Mouse (Mus musculus) limb, embryonic 12.5 days (tissue): Measurements from ENCODE around the gene Myo18a. TPM values are rescaled to one million over a fixed set of nuclear protein-coding genes. Genes with fewer than 3 reads are reported as not detected.

Source experiments
- ATAC-seq: fragments of 200-750 bp; cut with Nextera tagmentation; 2 replicates; pipeline ENCODE4 v1.8.0; 2017; ENCODE audit warnings: low read depth, moderate TSS enrichment; ENCODE audit not compliant: insufficient number of reproducible peaks, insufficient read depth, low FRiP score, low TSS enrichment
- H3K27ac ChIP-seq: fragments of 300-500 bp; sonication (generic); 2 replicates; pipeline ENCODE4 v1.5.1; 2016; ENCODE audit warnings: mild to moderate bottlenecking, moderate library complexity
- H3K27me3 ChIP-seq: fragments of 300-500 bp; sonication (generic); 2 replicates; pipeline ENCODE4 v1.6.1; 2016; ENCODE audit warnings: mild to moderate bottlenecking, moderate library complexity
- H3K36me3 ChIP-seq: fragments of 300-500 bp; sonication (generic); 2 replicates; pipeline ENCODE4 v1.6.1; 2016; ENCODE audit warnings: mild to moderate bottlenecking, moderate library complexity
- H3K4me1 ChIP-seq: fragments of 300-500 bp; sonication (generic); replicated peaks from 2 replicates; pipeline ENCODE4 v1.6.1; 2016
- H3K4me2 ChIP-seq: fragments of 300-500 bp; sonication (generic); 2 replicates; pipeline ENCODE4 v1.6.1; 2016; ENCODE audit warnings: mild to moderate bottlenecking, moderate library complexity
- H3K4me3 ChIP-seq: fragments of 300-500 bp; sonication (generic); replicated peaks from 2 replicates; pipeline ENCODE4 v1.5.1; 2016; ENCODE audit warnings: mild to moderate bottlenecking
- H3K9ac ChIP-seq: fragments of 300-500 bp; sonication (generic); replicated peaks from 2 replicates; pipeline ENCODE4 v1.6.1; 2016; ENCODE audit warnings: mild to moderate bottlenecking, moderate library complexity
- H3K9me3 ChIP-seq: fragments of 300-500 bp; sonication (generic); 2 replicates; pipeline ENCODE4 v1.6.1; 2016; ENCODE audit warnings: mild to moderate bottlenecking, moderate library complexity
- WGBS: fragments of 180-500 bp; shearing (Covaris S2); methylation state at CpG from one replicate; pipeline ENCODE4 v1.1.7; 2016; 5-methylcytosine and 5-hydroxymethylcytosine counted together
- polyA plus RNA-seq: library from polyadenylated mRNA; unstranded; fragments of >200 nt; fragmentation: Nextera tagmentation; extraction: Ambion mirVana; gene quantifications from 2 replicates; pipeline ENCODE4 v1.2.1, GENCODE M21; 2016

Myo18a gene
- polyA plus RNA-seq, 1 experiment from 2014 or later = 31.5 TPM

- ATAC-seq = no peak
- no peaks in the 10 kb centered on the region for H3K9me3 ChIP-seq
- no peak overlapping the region for H3K9ac ChIP-seq
- H3K27me3 ChIP-seq = peaks cover 35% of the 10 kb centered on the region
- H3K4me1 ChIP-seq = peaks cover 32% of the 10 kb centered on the region
- H3K4me2 ChIP-seq = no peak overlapping the region
- H3K27ac ChIP-seq = no peak overlapping the region
- H3K4me3 ChIP-seq = no peak overlapping the region
- WGBS = 11% methylated on average over 5 of the region's 5 CpGs
- H3K36me3 ChIP-seq = no peaks in the 10 kb centered on the region
Measured at GRCm38 (mm10) chr11:77892883-77893282, 129.8 kb downstream of the Myo18a start.

GRCm38 (mm10) chr11:77893283-77893682 is 130.2 kb downstream of the Myo18a start:
- WGBS = 39% methylated on average over 6 of the region's 6 CpGs
- no peak overlapping the region for H3K27ac ChIP-seq

DNA sequence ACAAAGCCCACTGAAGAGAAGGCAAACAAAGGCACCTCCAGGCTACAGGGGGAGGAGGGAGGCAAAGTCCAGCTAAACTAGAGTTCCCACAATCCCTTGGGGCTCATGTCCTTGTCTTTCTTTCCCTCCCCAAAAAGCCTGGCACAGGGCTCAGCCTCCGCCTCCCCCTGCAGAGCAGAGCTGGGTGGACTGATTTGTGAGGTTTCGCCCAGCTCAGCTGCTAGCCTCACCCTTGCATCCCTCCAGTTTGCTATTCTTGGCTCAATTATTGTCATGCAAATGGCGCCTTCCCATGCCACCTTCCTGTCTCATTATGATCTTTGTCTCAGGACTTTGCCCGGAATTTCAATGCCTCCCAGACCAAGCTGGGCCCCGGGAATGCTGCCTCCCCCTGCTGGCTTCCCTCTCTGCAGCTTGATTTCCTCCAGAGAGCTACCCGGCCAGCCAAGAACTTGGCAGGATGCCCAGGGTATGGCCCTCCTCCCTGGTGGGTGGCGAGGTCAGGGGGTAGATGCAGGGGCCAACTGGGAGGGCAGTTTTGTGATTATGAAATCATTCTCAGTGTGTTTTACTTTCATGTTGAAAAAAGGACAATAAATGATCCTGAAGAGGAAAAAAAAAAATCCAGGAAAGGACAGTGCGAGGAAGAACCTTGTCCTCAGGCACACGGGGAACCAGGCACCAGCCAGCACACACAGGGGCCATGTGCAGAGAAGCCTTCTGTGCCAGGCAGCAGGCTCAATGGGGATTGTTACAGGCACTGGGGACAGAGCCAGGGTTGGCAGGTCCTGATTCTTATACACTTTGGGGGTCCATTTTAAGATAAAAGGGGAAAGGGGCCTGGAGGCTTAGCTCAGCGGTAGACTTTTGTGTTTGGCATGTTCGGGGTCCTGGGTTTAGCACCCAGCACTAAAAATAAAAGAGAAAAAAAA is 131.0 kb downstream of the Myo18a start, which contains the start of gene Pipox:
Gene Pipox, minus strand, starts transcription at position 310 of the 932 bp plus-strand sequence.
- 28% methylated on average over 11 of the region's 11 CpGs for WGBS
- H3K27me3 ChIP-seq = peaks cover 47% of the 10 kb centered on the region
- no peak within 1 kb of the TSS for H3K9ac ChIP-seq
- ATAC-seq = no peak
- no peaks in the 10 kb centered on the region for H3K36me3 ChIP-seq
- H3K4me3 ChIP-seq = no peak within 1 kb of the TSS
- peaks cover 32% of the 10 kb centered on the region for H3K4me1 ChIP-seq
- no peak within 1 kb of the TSS for H3K27ac ChIP-seq
- H3K4me2 ChIP-seq = peak within 1 kb of the TSS; percentile 29
- H3K9me3 ChIP-seq = no peaks in the 10 kb centered on the region

More at GRCm38 (mm10) chr11:77893283-77893682, 130.2 kb downstream of the Myo18a start:
- Histone ChIP-seq H3K9ac (no peak overlapping the region), H3K36me3 (no peaks in the 10 kb centered on the region), H3K27me3 (peaks cover 39% of the 10 kb centered on the region), H3K4me2 (peak overlapping the region; percentile 29; the same call in 1 of the 2 replicates), H3K9me3 (no peaks in the 10 kb centered on the region), H3K4me1 (peaks cover 32% of the 10 kb centered on the region), H3K4me3 (no peak overlapping the region)
- ATAC-seq = no peak

DNA sequence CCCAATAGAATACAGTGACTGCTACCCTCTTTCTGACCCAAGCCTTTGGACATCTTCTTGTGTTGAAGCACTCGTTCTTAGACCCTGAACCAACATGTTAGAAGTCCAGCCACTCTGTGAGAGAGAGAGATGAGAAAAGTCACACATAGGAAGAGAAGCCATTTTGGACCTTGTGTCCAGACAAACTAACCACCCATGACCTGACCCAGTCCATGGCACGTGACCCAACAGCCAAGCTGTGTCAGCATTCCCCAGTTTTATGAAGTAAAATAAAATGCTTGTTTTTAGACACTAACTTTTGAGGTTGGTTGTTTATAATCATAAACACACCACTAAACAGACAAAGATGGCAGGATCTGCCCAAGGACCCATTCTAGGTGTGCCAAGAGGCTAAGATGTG is 131.9 kb downstream of the Myo18a start:
- Histone ChIP-seq H3K36me3 (no peaks in the 10 kb centered on the region), H3K4me2 (no peak overlapping the region), H3K9me3 (0 out of 2 replicates have a peak, but pooled peaks cover 5% of the 10 kb centered on the region), H3K4me1 (peaks cover 32% of the 10 kb centered on the region), H3K27me3 (peaks cover 56% of the 10 kb centered on the region), H3K4me3 (no peak overlapping the region), H3K9ac (no peak overlapping the region), H3K27ac (no peak overlapping the region)
- WGBS = 85% methylated on average over 2 of the region's 2 CpGs
- no peak for ATAC-seq

DNA sequence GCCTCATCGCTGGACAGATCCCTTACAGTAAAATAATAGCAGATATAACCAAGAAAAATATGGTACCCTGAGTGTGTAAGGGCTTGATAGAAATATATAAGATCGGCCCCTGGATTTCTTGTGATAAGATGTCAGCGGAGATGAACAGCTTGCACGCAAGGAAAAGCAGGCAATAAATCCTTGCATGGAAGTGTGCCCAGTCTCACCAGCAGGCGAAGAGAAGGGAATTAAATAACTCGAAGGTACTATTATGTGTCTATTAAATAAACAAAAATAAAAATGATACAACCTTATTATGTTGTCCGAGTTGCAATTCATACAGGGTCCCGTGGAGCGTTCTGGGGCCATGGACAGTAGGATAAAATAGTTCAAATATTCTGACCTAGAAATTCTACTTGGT is 133.0 kb downstream of the Myo18a start:
- no peak for ATAC-seq
- peaks cover 57% of the 10 kb centered on the region for H3K27me3 ChIP-seq
- no peak overlapping the region for H3K4me2 ChIP-seq
- peaks cover 26% of the 10 kb centered on the region for H3K4me1 ChIP-seq
- H3K9me3 ChIP-seq = 0 out of 2 replicates have a peak, but pooled peaks cover 5% of the 10 kb centered on the region
- no peak overlapping the region for H3K9ac ChIP-seq
- H3K4me3 ChIP-seq = no peak overlapping the region
- WGBS = 81% methylated on average over 9 of the region's 9 CpGs
- no peaks in the 10 kb centered on the region for H3K36me3 ChIP-seq
- no peak overlapping the region for H3K27ac ChIP-seq

DNA sequence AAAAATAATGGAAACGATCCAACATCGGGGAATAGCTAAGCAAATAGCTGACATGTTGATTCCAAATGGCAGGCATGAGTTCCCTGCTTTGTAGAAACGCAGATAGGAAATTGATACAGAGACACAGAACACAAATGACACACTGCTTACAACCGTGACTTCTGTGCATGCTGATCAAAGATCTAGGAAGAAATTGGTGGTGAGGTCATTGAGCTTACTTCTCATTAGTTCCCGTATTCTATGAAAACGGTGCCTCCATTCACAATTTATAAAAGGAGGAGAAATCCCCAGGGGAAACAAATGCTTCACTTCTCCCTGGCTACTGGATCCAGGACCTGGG is 133.4 kb downstream of the Myo18a start:
- Histone ChIP-seq H3K4me2 (no peak overlapping the region), H3K27me3 (peaks cover 61% of the 10 kb centered on the region), H3K9me3 (0 out of 2 replicates have a peak, but pooled peaks cover 5% of the 10 kb centered on the region), H3K9ac (no peak overlapping the region), H3K27ac (no peak overlapping the region), H3K36me3 (no peaks in the 10 kb centered on the region), H3K4me1 (peaks cover 26% of the 10 kb centered on the region), H3K4me3 (no peak overlapping the region)
- no peak for ATAC-seq
- WGBS = 61% methylated on average over 6 of the region's 6 CpGs

- no peak for ATAC-seq
- 26% methylated on average over 23 of the region's 23 CpGs for WGBS
- H3K9me3 ChIP-seq = 0 out of 2 replicates have a peak, but pooled peaks cover 5% of the 10 kb centered on the region
- no peak overlapping the region for H3K27ac ChIP-seq
- peaks cover 67% of the 10 kb centered on the region for H3K27me3 ChIP-seq
- H3K4me3 ChIP-seq = 0 out of 2 replicates have a peak overlapping the region, but pooled peaks have one; percentile 6
- H3K4me1 ChIP-seq = peaks cover 33% of the 10 kb centered on the region
- no peak overlapping the region for H3K9ac ChIP-seq
- no peaks in the 10 kb centered on the region for H3K36me3 ChIP-seq
- peak overlapping the region; percentile 24; the same call in 1 of the 2 replicates for H3K4me2 ChIP-seq
Measured at GRCm38 (mm10) chr11:77896820-77897805, 134.1 kb downstream of the Myo18a start.

GRCm38 (mm10) chr11:77900187-77900586 is 137.1 kb downstream of the Myo18a start:
- 0 out of 2 replicates have a peak, but pooled peaks cover 5% of the 10 kb centered on the region for H3K9me3 ChIP-seq
- ATAC-seq = no peak
- H3K4me2 ChIP-seq = no peak overlapping the region
- no peaks in the 10 kb centered on the region for H3K36me3 ChIP-seq
- H3K27me3 ChIP-seq = peaks cover 75% of the 10 kb centered on the region
- 87% methylated on average over 3 of the region's 3 CpGs for WGBS
- no peak overlapping the region for H3K4me3 ChIP-seq
- H3K9ac ChIP-seq = no peak overlapping the region
- no peak overlapping the region for H3K27ac ChIP-seq
- H3K4me1 ChIP-seq = peaks cover 19% of the 10 kb centered on the region

DNA sequence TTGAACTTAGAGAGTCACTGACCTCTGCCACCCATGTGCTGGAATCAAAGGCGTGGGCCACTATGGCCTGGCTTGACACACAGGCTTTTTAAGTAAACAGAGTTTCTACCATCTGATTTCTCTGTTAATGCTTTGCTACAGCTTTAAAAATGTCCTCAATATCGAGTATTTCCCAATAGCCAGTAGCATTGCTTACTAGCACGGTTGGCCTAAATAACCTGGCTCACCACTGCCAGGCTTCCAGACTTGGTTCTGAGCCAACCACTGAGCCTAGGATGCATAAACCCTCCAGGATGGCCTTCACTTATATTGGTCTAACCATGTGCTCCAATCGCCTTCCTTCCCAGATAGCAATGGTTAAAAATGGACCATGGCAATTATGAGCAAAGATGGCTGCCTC is 137.7 kb downstream of the Myo18a start:
- no peaks in the 10 kb centered on the region for H3K36me3 ChIP-seq
- H3K4me3 ChIP-seq = no peak overlapping the region
- 0 out of 2 replicates have a peak, but pooled peaks cover 5% of the 10 kb centered on the region for H3K9me3 ChIP-seq
- peaks cover 19% of the 10 kb centered on the region for H3K4me1 ChIP-seq
- WGBS = 85% methylated on average over 4 of the region's 4 CpGs
- peaks cover 70% of the 10 kb centered on the region for H3K27me3 ChIP-seq
- no peak for ATAC-seq
- no peak overlapping the region for H3K9ac ChIP-seq
- no peak overlapping the region for H3K27ac ChIP-seq
- H3K4me2 ChIP-seq = no peak overlapping the region

GRCm38 (mm10) chr11:77901366-77901765 is 138.3 kb downstream of the Myo18a start:
- H3K4me1 ChIP-seq = peaks cover 22% of the 10 kb centered on the region
- ATAC-seq = no peak
- H3K27me3 ChIP-seq = peaks cover 63% of the 10 kb centered on the region
- no peaks in the 10 kb centered on the region for H3K36me3 ChIP-seq
- no peak overlapping the region for H3K9ac ChIP-seq
- 59% methylated on average over 5 of the region's 5 CpGs for WGBS
- H3K27ac ChIP-seq = no peak overlapping the region
- H3K4me2 ChIP-seq = no peak overlapping the region
- no peak overlapping the region for H3K4me3 ChIP-seq
- H3K9me3 ChIP-seq = 0 out of 2 replicates have a peak, but pooled peaks cover 5% of the 10 kb centered on the region
